Mouse (Mus musculus): ENCODE measurements around the gene Nthl1. TPM values are rescaled to one million over a fixed set of nuclear protein-coding genes. Genes with fewer than 3 reads are reported as not detected.

Nthl1 gene
- polyA plus RNA-seq (2014; fragmentation: Nextera tagmentation; extraction: Ambion mirVana): 15.9 and 18.6 TPM in 2 replicates

DNA sequence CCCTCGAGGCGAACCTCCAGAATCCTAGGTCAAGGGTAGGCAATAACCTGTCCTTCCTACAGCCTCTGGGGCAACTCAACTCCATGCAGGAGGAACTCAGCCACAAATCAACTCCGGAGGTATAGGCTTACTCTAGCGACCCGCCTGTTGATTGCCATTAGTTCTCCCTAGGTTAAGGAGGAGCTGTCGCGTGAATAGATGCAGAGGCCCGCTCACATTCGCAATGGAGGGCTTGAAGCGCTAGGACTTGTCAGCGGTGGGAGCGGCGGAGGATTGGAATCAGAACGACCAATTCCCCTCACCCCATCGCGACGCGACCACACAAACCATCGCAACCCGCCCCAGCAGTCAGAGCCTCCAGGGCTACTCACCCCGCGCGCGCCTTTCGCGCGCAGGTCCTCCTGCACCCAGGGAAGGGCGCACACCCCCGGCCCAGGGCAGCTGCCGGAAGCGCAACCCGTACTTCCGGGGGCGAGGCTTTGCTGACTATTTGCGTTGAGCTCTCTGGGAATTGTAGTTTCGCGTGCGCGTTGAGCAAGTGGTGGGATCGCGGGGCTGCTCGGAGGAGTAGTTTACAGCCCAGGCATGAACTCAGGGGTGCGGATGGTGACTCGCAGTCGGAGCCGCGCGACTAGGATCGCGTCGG, at the start of gene Nthl1, which contains the start of gene Tsc2:
Gene Nthl1, plus strand, starts transcription at position 514 of the 646 bp plus-strand sequence.
Gene Tsc2, minus strand, starts transcription at position 464 of the 646 bp plus-strand sequence.
- no peaks in the 10 kb centered on the region for H3K27me3 ChIP-seq (ENCODE audit: insufficient read depth, low read length)
- H3K9ac ChIP-seq: peak within 1 kb of the TSS; percentile 69
- peaks cover 23% of the 10 kb centered on the region for H3K36me3 ChIP-seq (ENCODE audit: insufficient read depth)
- peak within 1 kb of the TSS; percentile 78 for H3K4me2 ChIP-seq
- TF ChIP-seq CTCF (IDR thresholded peaks at IDR 0.05; ENCODE audit: low read depth): no peak
- peak within 1 kb of the TSS; percentile 91 for H3K27ac ChIP-seq (ENCODE audit: low read depth)
- WGBS: 1% methylated on average over 51 of the region's 51 CpGs
- ATAC-seq (ENCODE audit: insufficient read depth) (peak; percentile 89), DNase-seq (peak; percentile 95)
- H3K4me3 ChIP-seq (ENCODE audit: low read depth, low read length): peak within 1 kb of the TSS; percentile 57
- no peaks in the 10 kb centered on the region for H3K9me3 ChIP-seq (ENCODE audit: low read depth, low read length)
- H3K4me1 ChIP-seq (ENCODE audit: insufficient read depth): peaks cover 9% of the 10 kb centered on the region

DNA sequence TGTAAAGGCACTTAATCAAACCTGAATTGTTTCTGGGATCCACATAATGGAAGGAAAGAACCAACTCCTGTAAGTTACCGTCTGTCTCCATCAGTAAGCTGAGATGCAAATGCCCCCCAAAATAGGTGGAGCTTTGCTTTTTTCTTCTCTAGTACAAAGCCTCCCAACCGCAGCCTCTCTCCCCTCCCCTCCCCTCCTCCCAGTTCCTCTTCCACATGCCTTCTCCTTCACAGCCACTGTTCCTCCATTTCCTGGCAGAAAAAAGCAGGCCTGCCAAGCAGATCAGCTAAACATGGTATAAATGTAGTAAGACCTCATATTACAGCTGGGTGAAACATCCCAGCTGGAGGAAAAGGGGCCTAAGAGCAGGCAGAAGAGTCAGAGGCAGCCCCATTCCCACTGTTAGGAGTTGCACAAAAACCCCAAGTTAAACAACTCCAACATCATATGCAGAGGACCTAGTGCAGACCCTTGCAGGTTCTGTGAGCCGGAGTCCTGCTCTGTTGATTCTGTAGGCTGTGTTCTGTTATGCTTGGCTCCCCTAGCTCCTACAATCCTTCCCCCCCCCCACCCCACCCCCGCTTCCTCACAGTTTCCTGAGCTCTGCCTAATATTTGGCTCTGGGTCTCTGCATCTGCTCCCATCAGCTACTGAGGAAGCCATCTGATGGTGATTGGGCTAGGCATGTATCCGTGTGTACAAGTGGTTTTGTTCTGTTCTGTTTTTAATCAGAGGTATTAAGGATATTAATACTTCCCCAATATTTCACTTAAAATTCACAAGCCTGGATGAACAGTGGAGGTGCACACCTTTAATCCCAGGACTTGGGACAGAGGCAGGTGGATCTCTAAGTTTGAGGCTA, 48.6 kb upstream of the Nthl1 start:
- H3K36me3 ChIP-seq (ENCODE audit: insufficient read depth): peaks cover 83% of the 10 kb centered on the region
- DNase-seq (peak; percentile 50), ATAC-seq (ENCODE audit: insufficient read depth) (peak; percentile 44; the same call in 1 of the 2 replicates)
- H3K4me1 ChIP-seq (ENCODE audit: insufficient read depth): no peaks in the 10 kb centered on the region
- no peak for TF ChIP-seq CTCF (IDR thresholded peaks at IDR 0.05; ENCODE audit: low read depth)
- H3K9me3 ChIP-seq (ENCODE audit: low read depth, low read length): no peaks in the 10 kb centered on the region
- no peak overlapping the region for H3K9ac ChIP-seq
- no peaks in the 10 kb centered on the region for H3K27me3 ChIP-seq (ENCODE audit: insufficient read depth, low read length)
- 62% methylated on average over 5 of the region's 5 CpGs for whole genome bisulfite sequencing
- H3K4me3 ChIP-seq (ENCODE audit: low read depth, low read length): no peak overlapping the region
- H3K27ac ChIP-seq (ENCODE audit: low read depth): peak overlapping the region; percentile 32; the same call in 1 of the 2 replicates
- no peak overlapping the region for H3K4me2 ChIP-seq

DNA sequence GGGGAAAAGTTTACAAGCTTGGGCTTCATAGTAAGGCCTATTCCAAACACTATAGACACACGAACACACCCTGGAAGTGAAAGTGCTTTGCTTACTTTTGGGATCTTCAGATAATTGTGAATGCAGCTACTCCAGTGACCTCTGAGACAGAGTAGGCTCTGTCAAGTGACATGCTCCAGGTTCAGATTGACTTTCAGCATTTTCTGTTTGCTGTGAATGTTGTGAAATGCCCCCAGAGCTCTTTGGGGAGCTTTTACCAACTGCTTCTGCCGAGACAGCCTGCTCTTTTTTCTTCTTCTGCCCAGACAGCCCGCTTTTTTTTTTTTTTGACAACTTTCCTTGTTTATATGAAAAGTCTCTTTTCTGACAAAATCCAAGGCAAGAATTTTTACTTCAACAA, 48.0 kb upstream of the Nthl1 start:
- TF ChIP-seq CTCF (IDR thresholded peaks at IDR 0.05; ENCODE audit: low read depth): no peak
- no peak for ATAC-seq (ENCODE audit: insufficient read depth)
- peaks cover 81% of the 10 kb centered on the region for H3K36me3 ChIP-seq (ENCODE audit: insufficient read depth)

DNA sequence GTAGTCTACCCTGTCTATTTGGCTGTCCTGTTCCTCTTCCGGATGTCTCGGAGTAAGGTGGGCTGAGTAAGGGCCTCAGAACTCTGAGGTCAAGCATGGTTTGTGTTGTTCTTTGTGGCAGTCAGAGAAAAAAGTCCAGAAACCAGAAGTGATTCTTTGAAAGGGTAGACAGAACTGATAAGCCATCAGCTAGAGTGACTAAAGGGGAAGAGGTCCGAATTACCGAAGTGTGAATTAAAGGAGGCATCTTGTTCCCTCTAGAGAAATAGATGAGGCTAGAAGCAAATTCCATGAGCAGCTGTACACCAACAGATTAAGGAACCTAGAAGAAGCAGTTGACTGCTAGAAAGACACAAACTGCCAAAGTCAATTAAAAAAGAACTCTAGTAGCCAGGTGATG, 45.9 kb upstream of the Nthl1 start:
- Histone ChIP-seq H3K4me3 (ENCODE audit: low read depth, low read length) (no peak overlapping the region), H3K27ac (ENCODE audit: low read depth) (no peak overlapping the region), H3K4me2 (no peak overlapping the region), H3K4me1 (ENCODE audit: insufficient read depth) (no peaks in the 10 kb centered on the region), H3K27me3 (ENCODE audit: insufficient read depth, low read length) (no peaks in the 10 kb centered on the region), H3K36me3 (ENCODE audit: insufficient read depth) (peaks cover 79% of the 10 kb centered on the region), H3K9ac (no peak overlapping the region), H3K9me3 (ENCODE audit: low read depth, low read length) (no peaks in the 10 kb centered on the region)
- 92% methylated on average over 4 of the region's 4 CpGs for WGBS
- TF ChIP-seq CTCF (IDR thresholded peaks at IDR 0.05; ENCODE audit: low read depth): no peak
- no peak for DNase-seq
- ATAC-seq (ENCODE audit: insufficient read depth): no peak

More for the DNA sequence above, 48.0 kb upstream of the Nthl1 start:
- H3K9ac ChIP-seq: no peak overlapping the region
- H3K4me3 ChIP-seq (ENCODE audit: low read depth, low read length): no peak overlapping the region
- no peaks in the 10 kb centered on the region for H3K4me1 ChIP-seq (ENCODE audit: insufficient read depth)
- 55% methylated on average over 3 of the region's 3 CpGs for WGBS
- no peak overlapping the region for H3K4me2 ChIP-seq
- no peak overlapping the region for H3K27ac ChIP-seq (ENCODE audit: low read depth)
- peak; percentile 9 for DNase-seq
- no peaks in the 10 kb centered on the region for H3K9me3 ChIP-seq (ENCODE audit: low read depth, low read length)
- no peaks in the 10 kb centered on the region for H3K27me3 ChIP-seq (ENCODE audit: insufficient read depth, low read length)

DNA sequence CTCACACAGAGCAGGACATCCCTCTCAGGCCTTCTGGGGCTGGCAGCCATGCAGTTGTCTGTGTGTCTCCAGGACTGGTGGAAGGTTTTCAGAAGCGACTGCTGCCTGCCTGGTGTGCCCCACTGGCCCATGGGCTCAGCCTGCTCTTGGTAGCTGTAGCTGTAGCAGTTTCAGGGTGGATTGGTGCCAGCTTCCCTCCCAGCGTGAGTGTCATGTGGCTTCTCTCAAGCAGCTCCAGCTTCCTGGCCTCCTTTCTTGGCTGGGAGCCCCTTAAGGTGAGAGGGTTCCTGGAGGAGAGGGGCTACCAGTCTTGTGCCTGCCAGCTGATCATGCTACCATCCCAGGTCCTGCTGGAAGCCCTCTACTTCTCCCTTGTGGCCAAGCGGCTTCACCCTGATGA, 41.5 kb upstream of the Nthl1 start:
- Histone ChIP-seq H3K9ac (no peak overlapping the region), H3K36me3 (ENCODE audit: insufficient read depth) (peaks cover 91% of the 10 kb centered on the region), H3K27me3 (ENCODE audit: insufficient read depth, low read length) (no peaks in the 10 kb centered on the region), H3K4me2 (no peak overlapping the region), H3K27ac (ENCODE audit: low read depth) (no peak overlapping the region), H3K4me3 (ENCODE audit: low read depth, low read length) (no peak overlapping the region), H3K9me3 (ENCODE audit: low read depth, low read length) (no peaks in the 10 kb centered on the region), H3K4me1 (ENCODE audit: insufficient read depth) (no peaks in the 10 kb centered on the region)
- no peak for ATAC-seq (ENCODE audit: insufficient read depth)
- no peak for TF ChIP-seq CTCF (IDR thresholded peaks at IDR 0.05; ENCODE audit: low read depth)
- DNase-seq: no peak
- WGBS: 79% methylated on average over 3 of the region's 3 CpGs

DNA sequence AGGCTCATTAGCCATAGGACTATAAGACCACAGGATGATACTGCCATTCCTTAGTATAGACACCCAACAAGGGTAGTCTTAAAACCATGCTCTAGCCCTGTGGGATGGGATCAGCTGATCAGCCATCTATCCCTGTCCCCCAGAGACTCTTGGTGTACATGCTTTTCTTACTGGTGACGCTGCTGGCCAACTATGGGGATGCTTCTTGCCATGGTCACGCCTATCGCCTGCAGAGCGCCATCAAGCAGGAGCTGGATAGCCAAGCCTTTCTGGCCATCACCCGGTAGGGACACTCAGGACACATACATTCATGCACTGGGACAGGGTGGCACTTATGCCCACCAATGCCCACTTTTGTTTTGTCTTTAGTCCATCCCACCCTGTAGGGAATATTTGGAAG, 40.8 kb upstream of the Nthl1 start:
- peaks cover 91% of the 10 kb centered on the region for H3K36me3 ChIP-seq (ENCODE audit: insufficient read depth)
- H3K4me2 ChIP-seq: no peak overlapping the region
- H3K27ac ChIP-seq (ENCODE audit: low read depth): no peak overlapping the region
- H3K4me3 ChIP-seq (ENCODE audit: low read depth, low read length): no peak overlapping the region
- no peaks in the 10 kb centered on the region for H3K27me3 ChIP-seq (ENCODE audit: insufficient read depth, low read length)
- H3K9me3 ChIP-seq (ENCODE audit: low read depth, low read length): no peaks in the 10 kb centered on the region
- no peak for DNase-seq
- TF ChIP-seq CTCF (IDR thresholded peaks at IDR 0.05; ENCODE audit: low read depth): no peak
- 94% methylated on average over 5 of the region's 5 CpGs for WGBS
- no peak overlapping the region for H3K9ac ChIP-seq
- no peaks in the 10 kb centered on the region for H3K4me1 ChIP-seq (ENCODE audit: insufficient read depth)
- no peak for ATAC-seq (ENCODE audit: insufficient read depth)

DNA sequence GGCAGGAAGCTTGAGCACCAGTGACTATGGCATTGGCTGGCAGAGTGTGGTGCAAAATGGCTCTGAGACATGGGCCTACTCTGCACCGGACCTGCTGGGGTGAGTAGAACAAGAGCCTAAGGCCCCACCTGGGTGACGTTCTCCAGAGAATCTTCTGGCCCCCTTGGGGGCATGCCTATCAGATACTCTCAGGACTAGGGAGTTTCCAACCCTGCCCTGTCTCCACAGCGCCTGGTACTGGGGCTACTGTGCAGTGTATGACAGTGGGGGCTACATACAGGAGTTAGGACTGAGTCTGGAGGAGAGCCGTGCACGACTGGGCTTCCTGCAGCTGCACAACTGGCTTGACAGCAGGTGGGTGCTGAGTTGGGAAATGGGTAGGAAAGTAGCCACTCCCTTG, 39.2 kb upstream of the Nthl1 start:
- no peak overlapping the region for H3K9ac ChIP-seq
- DNase-seq (no peak), ATAC-seq (ENCODE audit: insufficient read depth) (no peak)
- H3K4me2 ChIP-seq: no peak overlapping the region
- no peaks in the 10 kb centered on the region for H3K4me1 ChIP-seq (ENCODE audit: insufficient read depth)
- 80% methylated on average over 5 of the region's 5 CpGs for WGBS
- TF ChIP-seq CTCF (IDR thresholded peaks at IDR 0.05; ENCODE audit: low read depth): no peak
- no peaks in the 10 kb centered on the region for H3K27me3 ChIP-seq (ENCODE audit: insufficient read depth, low read length)
- no peak overlapping the region for H3K4me3 ChIP-seq (ENCODE audit: low read depth, low read length)
- H3K9me3 ChIP-seq (ENCODE audit: low read depth, low read length): no peaks in the 10 kb centered on the region
- peaks cover 92% of the 10 kb centered on the region for H3K36me3 ChIP-seq (ENCODE audit: insufficient read depth)
- H3K27ac ChIP-seq (ENCODE audit: low read depth): no peak overlapping the region
